Mouse (Mus musculus): ENCODE results near the gene Tyrp1. TPM values are rescaled to one million over a fixed set of nuclear protein-coding genes. Genes with fewer than 3 reads are reported as not detected.

The Tyrp1 gene
- not detected in 2 replicates for polyA plus RNA-seq (2012)

DNA sequence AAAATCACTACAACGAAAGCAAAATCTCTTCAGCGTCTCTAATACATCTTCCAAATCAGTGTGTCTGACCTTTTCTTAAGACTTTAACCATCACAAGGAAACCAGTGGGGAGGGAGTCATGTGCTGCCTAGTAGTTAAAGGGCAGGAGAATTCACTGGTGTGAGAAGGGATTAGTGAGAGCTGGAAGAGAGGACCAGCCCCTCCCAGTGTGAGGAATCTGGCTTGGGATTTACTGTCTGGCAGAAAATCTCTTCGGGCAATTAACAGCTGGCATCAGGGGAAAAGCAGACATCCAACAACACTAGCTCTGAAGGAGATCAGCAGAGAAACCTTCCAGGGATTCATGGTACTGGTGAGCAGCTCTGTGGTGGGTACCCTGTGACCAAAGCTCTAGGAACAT, at the start of gene Tyrp1:
Tyrp1 (plus strand) TSS at position 74 of the 400 bp plus-strand sequence.

Other genes with a start within 250 kb of the Tyrp1 start
- 0.02 TPM in 1 of 2 replicates, not detected in the other for gene Lurap1l, start 76.5 kb downstream of the Tyrp1 start, polyA plus RNA-seq (2012)